Mouse (Mus musculus): ENCODE results near the gene Vwce.

DNA sequence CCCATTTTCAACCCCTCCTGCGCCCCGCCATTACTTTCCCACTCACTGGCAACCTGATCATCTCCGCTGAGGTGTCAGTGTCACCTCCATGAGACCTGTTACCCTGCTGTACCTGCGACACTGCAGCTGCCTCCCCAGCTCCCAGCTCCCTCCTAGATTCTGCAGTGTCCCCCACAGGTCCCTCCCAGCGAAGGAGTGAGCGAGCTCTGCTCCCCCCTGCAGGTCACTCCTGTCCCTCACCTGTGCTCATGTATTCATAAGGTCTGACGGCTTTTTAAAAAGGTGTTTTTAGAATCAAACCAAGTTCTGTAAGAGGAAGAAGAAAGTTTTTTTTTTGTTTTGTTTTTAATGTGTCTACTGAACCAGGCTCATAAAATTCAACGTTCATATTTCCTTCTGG is 68.1 kb downstream of the Vwce start:
- no peak for TF ChIP-seq GATA1 (IDR thresholded peaks at IDR 0.05; ENCODE audit: low read length)
- no peak for TF ChIP-seq TAL1 (IDR thresholded peaks at IDR 0.05; ENCODE audit: low read length)
